Mouse (Mus musculus) right cerebral cortex, postnatal 4 days (tissue): ENCODE results near the gene Chrna9.

Source experiments
- DNase-seq: peaks from one replicate; pipeline ENCODE4 v3.0.0-alpha.2; 2022

Chrna9 gene

DNA sequence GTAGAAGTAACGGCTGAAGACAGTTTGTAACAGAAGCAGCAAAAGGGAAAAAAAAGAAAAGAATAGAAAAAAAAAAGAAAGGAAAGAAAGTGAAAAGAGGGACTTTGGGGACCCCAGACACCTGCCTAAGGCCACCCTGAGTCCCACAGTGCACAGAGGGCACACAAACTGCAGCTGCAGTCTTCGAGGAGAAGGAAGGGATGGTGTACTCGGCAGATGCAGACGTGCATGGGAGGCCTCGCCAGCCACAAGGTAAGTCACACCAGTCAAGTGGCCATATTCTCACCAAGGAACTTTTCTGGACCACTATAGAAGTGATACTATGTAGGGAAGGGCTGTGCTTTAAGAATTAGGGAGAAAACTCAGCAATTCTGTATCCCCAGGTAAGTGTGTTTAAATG is at the start of gene Chrna9:
Chrna9 (plus strand) TSS at position 139 of the 400 bp plus-strand sequence.
- DNase-seq, result no peak

GRCm38 (mm10) chr5:65885699-65886443 is 48.9 kb upstream of the Chrna9 start:
- DNase-seq, result no peak

- no peak for DNase-seq
Measured at GRCm38 (mm10) chr5:65888102-65888501, 46.6 kb upstream of the Chrna9 start.

DNA sequence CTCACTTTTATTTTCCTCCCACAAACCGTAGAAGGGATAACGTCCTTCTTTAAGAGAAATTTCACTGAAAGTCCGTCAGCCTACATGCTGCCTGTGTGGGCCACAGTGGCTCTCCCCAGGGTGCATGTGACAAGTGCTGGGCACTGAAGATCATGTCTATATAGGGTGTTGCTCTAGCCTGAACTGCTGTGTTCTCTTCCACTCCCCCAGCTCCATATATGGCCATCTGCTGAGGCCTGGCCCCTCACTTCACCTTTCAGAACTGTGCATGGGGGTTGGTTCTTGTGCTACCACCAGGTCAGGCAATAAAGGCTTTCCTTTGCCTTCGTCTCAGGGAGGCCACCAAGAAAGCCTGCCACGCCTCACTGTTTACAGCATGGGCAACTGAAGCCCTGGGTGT is 45.7 kb upstream of the Chrna9 start:
- no peak for DNase-seq

DNA sequence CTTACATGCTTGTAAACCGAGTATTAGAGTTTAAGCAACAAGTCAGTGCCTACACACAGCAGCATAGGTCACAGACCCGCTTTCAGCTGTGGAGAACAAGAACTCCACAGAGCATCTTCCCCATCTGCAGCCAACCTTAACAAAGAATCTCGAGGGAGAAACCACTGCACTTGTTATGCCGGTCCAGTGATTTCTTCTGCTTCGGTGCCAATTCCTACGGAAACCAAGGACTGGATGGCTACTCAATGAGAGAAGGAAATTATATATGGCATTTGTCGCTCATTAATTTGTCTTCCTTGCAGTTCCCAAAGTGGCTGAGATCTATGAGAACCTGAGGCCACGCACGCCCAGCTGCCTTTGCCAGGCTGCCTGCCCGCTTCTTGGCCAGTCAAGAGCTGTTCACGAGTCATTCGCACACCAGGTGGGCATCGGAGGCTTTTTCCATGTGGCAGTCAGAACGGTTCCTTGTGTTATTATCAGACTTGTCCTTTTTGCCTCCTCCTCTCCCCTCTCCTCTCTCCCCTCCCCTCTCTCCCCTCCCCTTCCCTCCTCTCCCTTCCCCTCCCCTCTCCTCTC is 43.4 kb upstream of the Chrna9 start:
- DNase-seq, result no peak

- DNase-seq, result no peak
Measured at GRCm38 (mm10) chr5:65895121-65895692, 39.5 kb upstream of the Chrna9 start.

DNA sequence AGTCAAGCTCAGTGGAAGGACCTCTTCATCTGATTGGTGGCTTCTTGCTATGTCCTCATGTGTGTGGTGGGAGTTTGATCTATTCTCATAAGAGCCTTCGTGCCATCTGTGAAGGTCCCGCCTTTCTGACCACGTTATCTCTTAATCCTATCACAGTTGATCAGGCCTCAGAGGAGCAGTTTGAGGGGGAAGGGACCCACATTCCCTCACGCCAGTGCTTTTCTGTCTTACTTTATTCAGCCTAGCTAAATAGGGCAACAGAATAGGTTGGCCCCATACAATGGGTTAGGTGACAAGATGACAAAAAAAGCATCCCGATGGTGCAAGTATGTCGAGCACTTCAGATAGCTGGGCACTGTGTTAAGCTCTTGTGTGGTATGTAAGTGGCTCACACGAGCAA is 39.0 kb upstream of the Chrna9 start:
- no peak for DNase-seq

DNA sequence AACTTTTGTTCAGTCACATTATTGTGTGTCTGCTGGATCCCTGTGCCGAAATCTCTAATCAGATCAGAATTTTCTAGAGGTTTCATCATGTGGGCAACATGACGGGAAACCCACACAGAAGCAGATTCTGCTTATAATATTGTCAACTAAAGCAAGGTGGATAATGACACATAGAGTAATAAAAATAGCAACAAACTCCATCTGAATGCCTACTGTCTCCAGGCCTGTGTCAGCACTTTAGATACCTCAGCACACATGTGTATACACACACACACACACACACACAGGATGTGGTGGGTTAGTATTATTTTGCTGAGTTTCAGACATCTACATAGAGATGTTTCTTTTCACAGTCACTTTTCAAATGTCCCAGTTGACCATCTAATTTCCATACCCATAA is 37.0 kb upstream of the Chrna9 start:
- DNase-seq, result no peak

DNA sequence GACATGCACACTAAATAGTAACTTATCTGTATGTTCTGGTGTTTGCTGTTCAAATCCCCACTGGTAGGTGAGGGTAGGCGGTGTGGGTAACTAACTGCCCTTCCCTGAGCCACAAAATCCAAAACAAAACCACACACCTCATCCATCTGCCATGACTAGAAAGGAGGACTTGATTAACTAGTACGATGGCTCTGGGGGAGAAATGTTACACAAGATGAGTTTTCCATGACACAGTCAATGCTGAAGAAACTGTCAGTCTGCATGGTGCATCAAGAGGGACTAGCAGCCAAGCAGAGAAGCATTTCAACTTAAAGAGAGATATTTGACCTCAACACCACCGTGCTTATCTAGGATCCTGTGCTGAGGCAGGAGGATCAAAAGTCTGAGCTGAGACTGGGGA is 36.0 kb upstream of the Chrna9 start:
- DNase-seq, result no peak

DNA sequence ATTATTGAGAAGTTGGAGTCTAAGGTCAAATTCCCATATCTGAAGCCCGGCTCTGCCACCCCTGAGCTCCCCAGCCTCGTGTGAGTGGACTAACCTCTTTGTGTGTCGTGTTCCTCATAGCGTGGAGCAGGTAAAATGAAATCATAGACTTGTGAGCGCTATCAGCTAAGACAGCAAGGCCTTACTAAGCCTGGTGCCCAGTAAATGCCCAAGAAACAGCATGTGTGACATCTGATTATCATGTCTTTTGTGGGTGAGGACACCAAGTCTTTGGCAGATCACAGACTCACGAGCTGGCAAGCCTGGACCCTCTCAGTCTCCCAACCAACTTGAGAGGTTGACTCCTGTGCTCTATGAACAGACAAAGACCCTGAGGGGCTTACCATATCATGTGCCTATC is 34.6 kb upstream of the Chrna9 start:
- no peak for DNase-seq

- DNase-seq, result no peak
Measured at GRCm38 (mm10) chr5:65900862-65901265, 33.9 kb upstream of the Chrna9 start.

DNA sequence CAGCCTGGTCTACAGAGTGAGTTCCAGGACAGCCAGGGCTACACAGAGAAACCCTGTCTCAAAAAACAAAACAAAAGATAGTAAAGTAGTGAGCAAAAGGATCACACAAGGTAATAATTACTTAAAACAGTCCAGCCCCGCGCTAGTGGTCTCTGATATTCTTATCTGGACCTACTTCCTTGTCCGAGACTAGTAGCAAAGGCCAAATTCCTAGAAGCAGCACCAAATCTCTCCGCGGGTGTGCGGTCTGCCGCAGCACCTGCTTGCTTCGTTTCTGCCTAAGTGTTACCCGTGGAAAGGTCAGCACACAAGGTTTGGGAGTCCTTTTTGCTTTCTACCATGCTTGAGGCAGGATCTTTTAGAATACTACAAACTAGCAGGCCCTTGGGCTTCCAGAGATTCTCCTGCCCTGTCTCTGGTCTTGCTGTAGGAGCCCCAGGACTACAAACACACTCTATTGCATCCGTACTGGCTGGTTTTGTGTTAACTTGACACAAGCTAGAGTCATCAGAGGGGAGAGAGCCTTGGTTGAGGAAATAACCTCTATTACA is 32.8 kb upstream of the Chrna9 start:
- no peak for DNase-seq

DNA sequence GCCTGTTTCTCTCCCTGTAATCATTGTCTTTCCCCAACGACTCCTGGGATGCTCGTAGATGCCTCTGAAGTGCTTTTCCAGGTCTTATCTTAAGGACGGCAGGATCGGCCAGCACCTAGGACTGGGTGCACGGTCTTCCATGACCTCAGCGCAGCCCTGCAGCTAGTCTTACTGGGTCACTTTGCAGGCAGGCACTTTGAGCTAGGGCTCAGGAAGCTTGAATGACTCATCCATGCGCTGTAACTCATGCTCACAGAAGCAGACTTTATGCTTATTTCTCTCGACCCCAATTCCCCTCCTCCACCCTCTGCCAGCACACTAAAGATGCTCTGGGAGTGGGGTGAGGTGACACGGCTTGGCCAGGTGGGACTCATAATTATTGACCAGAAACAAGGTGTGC is 31.9 kb upstream of the Chrna9 start:
- DNase-seq, result no peak

DNA sequence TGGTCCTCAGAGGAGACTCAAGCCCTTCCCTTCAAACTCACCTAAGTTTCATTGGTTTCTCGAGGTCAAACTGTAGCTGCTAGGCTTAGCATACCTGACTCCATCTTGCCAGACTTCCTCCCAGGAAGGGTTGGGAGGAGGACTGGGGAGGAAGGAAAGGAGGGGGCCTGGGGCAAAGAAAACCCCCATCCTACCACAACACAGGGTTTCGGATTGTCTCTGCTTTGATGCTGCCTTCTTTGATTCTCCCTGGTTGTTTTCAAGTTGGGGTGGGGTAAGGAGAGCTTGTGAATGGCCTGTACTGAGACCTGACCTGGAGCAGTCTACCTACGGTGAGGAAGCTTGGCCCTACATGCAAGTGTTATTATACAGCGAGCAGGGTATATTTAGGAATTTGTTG is 30.2 kb upstream of the Chrna9 start:
- no peak for DNase-seq

DNA sequence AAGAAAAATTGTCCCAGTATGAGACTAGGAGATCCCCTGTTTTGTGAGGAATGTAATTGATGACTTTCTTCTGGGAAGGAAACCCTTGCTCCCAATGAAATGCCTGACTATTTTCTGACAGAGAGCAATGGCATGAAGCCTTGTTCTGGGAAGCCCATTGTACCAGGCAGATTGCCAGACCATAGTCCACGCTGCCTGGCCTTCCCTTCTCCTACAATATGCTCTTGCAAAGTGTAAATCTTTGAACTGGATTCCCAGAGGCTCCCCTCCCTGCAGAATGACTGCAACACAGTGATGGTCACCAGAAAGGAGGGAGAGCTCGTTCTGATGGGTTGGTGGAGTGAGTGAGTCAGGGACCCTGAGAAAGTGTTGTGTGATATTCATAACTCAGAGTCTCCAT is 26.0 kb upstream of the Chrna9 start:
- DNase-seq, result no peak

GRCm38 (mm10) chr5:65909321-65909720 is 25.4 kb upstream of the Chrna9 start:
- no peak for DNase-seq

GRCm38 (mm10) chr5:65910398-65910797 is 24.3 kb upstream of the Chrna9 start:
- DNase-seq, result no peak

GRCm38 (mm10) chr5:65911676-65912075 is 23.0 kb upstream of the Chrna9 start:
- no peak for DNase-seq

GRCm38 (mm10) chr5:65912201-65912600 is 22.5 kb upstream of the Chrna9 start:
- no peak for DNase-seq

DNA sequence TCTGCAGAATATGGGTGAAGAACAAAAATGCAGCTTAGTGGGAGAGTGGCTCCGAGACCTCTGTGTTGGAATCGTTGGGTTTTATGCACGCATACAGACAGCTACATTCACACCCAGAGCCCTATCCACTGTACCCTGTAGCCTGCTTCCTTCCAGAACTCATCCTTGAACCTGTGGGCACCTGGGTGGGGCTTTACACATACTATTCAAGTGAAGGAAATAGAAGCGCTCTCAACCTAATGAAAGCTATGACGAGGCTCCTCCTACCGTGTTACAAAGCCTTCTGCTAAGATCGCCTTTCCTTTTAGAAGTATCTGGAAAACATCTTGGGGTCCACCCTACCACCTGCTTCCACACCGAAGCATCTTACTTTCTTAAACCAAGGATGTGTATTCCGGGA is 21.6 kb upstream of the Chrna9 start:
- no peak for DNase-seq

DNA sequence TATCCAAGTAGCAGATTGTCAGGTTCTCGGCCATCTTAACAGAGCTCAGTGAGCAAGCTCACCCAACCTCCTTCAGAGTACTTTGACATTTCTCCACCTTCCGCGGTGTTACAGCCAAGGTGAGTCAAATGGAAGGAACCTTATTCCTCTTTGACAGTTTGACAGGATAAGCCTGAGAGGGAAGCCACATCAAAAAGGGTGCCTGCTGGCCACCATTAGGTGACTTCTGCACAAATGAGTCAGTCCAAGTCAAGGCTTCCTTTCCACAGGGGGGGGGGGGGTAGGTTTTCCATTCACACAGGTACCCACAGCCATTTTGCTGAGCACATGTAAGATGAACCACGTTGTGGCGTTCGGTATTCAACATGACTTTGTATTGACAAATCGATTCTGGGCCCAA is 20.4 kb upstream of the Chrna9 start:
- no peak for DNase-seq

DNA sequence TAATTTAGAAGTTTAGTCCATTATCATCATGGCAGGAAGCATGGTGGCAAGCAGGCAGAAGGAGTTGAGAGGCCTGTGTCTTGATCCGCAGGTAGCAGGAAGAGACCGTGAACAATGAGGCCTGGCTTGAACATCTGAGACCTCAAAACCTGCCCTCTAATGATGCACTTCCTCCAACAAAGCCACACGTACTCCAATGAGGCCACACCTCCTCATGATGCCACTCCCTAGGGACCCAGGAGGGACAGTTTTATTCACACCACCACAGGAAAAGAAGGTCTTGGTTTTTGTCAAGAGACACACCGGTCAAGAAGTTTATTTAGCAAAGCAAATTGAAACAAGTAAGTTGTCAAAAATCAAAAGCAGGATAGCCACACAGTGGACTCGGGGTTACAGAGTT is 17.8 kb upstream of the Chrna9 start:
- no peak for DNase-seq

GRCm38 (mm10) chr5:65918601-65919000 is 16.1 kb upstream of the Chrna9 start:
- DNase-seq, result no peak

GRCm38 (mm10) chr5:65919326-65919725 is 15.4 kb upstream of the Chrna9 start:
- no peak for DNase-seq
